Mouse (Mus musculus) cerebellum, adult 2 months (tissue): ENCODE measurements around the gene Zfp579.

ENCODE experiments used
- CTCF ChIP-seq: fragments of 200-500 bp; IDR thresholded peaks from 2 replicates; pipeline ENCODE4 v1.5.1; 2011; ENCODE audit warnings: low read depth, mild to moderate bottlenecking, control low read depth, low read length, moderate library complexity, borderline replicate concordance; ENCODE audit not compliant: insufficient read depth
- POLR2A ChIP-seq: fragments of 200-500 bp; IDR thresholded peaks from 2 replicates; pipeline ENCODE4 v1.6.1; 2011; ENCODE audit warnings: low read length, control low read depth, borderline replicate concordance; ENCODE audit not compliant: insufficient read depth

- TF ChIP-seq POLR2A: peak; percentile 66; the same call in 1 of the 2 replicates
- TF ChIP-seq CTCF: peak; percentile 94
These were observed 52.6 kb downstream of the Zfp579 start for GRCm38 (mm10) chr7:4943223-4943815.
